Mouse (Mus musculus): ENCODE measurements around the gene Foxn2. TPM values are rescaled to one million over a fixed set of nuclear protein-coding genes. Genes with fewer than 3 reads are reported as not detected.

The Foxn2 gene
- polyA plus RNA-seq, 1 experiment from 2014 or later = 8.2 TPM

- H3K27me3 ChIP-seq (replicated peaks) = no peaks in the 10 kb centered on the region
- H3K36me3 ChIP-seq = peaks cover 13% of the 10 kb centered on the region
- no peak overlapping the region for H3K4me2 ChIP-seq
- H3K4me1 ChIP-seq = peaks cover 5% of the 10 kb centered on the region; the same call in 1 of the 2 replicates
- no peak for ATAC-seq (ENCODE audit: extremely low read depth, insufficient number of reproducible peaks, low FRiP score, low TSS enrichment)
- H3K9me3 ChIP-seq = no peaks in the 10 kb centered on the region
- H3K9ac ChIP-seq = no peak overlapping the region
- no peak overlapping the region for H3K4me3 ChIP-seq
- no peak overlapping the region for H3K27ac ChIP-seq (replicated peaks)
Measured at GRCm38 (mm10) chr17:88477699-88478098, 37.2 kb downstream of the Foxn2 start.

GRCm38 (mm10) chr17:88479040-88479439 lies 38.5 kb downstream of the Foxn2 start:
- H3K4me1 ChIP-seq = peaks cover 5% of the 10 kb centered on the region; the same call in 1 of the 2 replicates
- peaks cover 13% of the 10 kb centered on the region for H3K36me3 ChIP-seq
- no peak overlapping the region for H3K4me2 ChIP-seq
- no peak for ATAC-seq (ENCODE audit: extremely low read depth, insufficient number of reproducible peaks, low FRiP score, low TSS enrichment)
- H3K9me3 ChIP-seq = no peaks in the 10 kb centered on the region
- H3K4me3 ChIP-seq = no peak overlapping the region
- H3K27ac ChIP-seq (replicated peaks) = no peak overlapping the region
- no peak overlapping the region for H3K9ac ChIP-seq
- no peaks in the 10 kb centered on the region for H3K27me3 ChIP-seq (replicated peaks)
- WGBS = 74% methylated on average over 13 of the region's 13 CpGs

DNA sequence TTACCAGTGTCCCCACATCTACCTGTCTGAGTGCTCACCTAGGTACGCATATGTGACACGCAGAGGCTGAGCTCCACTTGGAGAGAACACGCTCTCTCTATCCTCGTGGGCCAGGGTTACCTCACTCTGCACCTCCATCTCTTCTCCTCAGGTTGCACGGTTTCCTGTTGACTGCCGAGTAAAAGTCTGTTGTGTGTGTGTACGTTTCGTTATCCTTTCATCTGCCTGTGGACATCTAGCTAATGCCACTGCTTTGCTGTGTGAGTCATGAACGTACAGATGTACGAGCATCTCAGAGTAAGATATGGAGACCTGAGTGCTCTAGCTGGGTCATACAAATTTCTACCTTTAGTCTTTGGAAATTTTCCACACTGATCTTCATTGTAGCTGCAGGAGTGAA lies 39.9 kb downstream of the Foxn2 start:
- WGBS = 83% methylated on average over 10 of the region's 10 CpGs
- Histone ChIP-seq H3K4me2 (no peak overlapping the region), H3K27me3 (replicated peaks) (no peaks in the 10 kb centered on the region), H3K36me3 (peaks cover 13% of the 10 kb centered on the region), H3K4me1 (peaks cover 5% of the 10 kb centered on the region; the same call in 1 of the 2 replicates), H3K9ac (no peak overlapping the region), H3K27ac (replicated peaks) (no peak overlapping the region), H3K4me3 (no peak overlapping the region), H3K9me3 (no peaks in the 10 kb centered on the region)
- ATAC-seq (ENCODE audit: extremely low read depth, insufficient number of reproducible peaks, low FRiP score, low TSS enrichment) = no peak; the same call in 1 of the 2 replicates

DNA sequence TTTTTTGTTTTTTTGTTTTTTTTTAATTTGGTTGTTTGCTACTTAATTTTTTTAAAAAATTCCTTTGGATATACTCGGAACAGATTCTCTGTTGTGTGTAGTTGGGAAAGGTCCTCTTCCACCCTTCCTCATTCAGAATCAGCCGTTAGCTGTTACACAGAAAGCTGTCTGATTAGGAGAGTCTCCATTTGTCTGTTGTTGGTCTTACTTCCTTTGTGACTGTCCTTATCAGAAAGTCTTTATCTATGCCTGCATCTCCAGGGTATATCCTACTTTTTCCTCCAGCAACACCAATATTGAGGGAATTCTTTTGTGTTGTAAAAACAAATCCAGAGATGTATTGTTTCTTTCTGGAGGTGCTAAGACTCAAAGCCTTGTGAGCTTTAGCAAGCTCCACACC lies 40.6 kb downstream of the Foxn2 start:
- ATAC-seq (ENCODE audit: extremely low read depth, insufficient number of reproducible peaks, low FRiP score, low TSS enrichment) = no peak
- Histone ChIP-seq H3K4me3 (no peak overlapping the region), H3K4me1 (peaks cover 5% of the 10 kb centered on the region; the same call in 1 of the 2 replicates), H3K27me3 (replicated peaks) (no peaks in the 10 kb centered on the region), H3K9me3 (no peaks in the 10 kb centered on the region), H3K36me3 (peaks cover 16% of the 10 kb centered on the region), H3K4me2 (no peak overlapping the region), H3K27ac (replicated peaks) (no peak overlapping the region), H3K9ac (no peak overlapping the region)
- WGBS = 60% methylated on average over 2 of the region's 2 CpGs

DNA sequence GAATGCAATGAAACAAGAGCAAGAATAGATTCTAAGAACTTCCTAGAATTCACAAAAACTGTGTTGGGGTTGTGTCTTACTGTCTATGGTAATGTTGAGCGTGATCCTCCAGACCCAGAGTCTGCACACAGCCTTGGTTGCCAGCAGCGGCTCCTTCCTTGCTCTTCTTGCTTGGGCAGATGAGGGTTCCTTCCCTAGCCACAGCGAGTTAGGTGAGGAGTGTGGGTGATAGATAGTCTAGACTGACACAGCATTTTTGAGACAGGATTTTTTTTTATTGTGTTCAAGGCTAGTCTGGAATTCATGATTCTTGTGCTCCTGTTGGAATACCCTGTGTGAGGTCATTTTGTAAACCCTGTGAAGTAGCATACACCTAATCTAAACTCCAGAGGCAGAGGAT lies 41.1 kb downstream of the Foxn2 start:
- no peak overlapping the region for H3K4me3 ChIP-seq
- H3K9me3 ChIP-seq = no peaks in the 10 kb centered on the region
- no peak overlapping the region for H3K27ac ChIP-seq (replicated peaks)
- WGBS = 80% methylated on average over 3 of the region's 3 CpGs
- no peak overlapping the region for H3K4me2 ChIP-seq
- H3K36me3 ChIP-seq = peaks cover 15% of the 10 kb centered on the region
- H3K9ac ChIP-seq = no peak overlapping the region
- H3K4me1 ChIP-seq = peaks cover 5% of the 10 kb centered on the region; the same call in 1 of the 2 replicates
- no peak for ATAC-seq (ENCODE audit: extremely low read depth, insufficient number of reproducible peaks, low FRiP score, low TSS enrichment)
- no peaks in the 10 kb centered on the region for H3K27me3 ChIP-seq (replicated peaks)

- Histone ChIP-seq H3K4me2 (no peak overlapping the region), H3K9ac (no peak overlapping the region), H3K4me1 (peaks cover 5% of the 10 kb centered on the region; the same call in 1 of the 2 replicates), H3K9me3 (no peaks in the 10 kb centered on the region), H3K27ac (replicated peaks) (no peak overlapping the region), H3K36me3 (peaks cover 10% of the 10 kb centered on the region), H3K27me3 (replicated peaks) (no peaks in the 10 kb centered on the region), H3K4me3 (no peak overlapping the region)
- ATAC-seq (ENCODE audit: extremely low read depth, insufficient number of reproducible peaks, low FRiP score, low TSS enrichment) = no peak
- 92% methylated on average over 11 of the region's 11 CpGs for WGBS
Measured at GRCm38 (mm10) chr17:88484539-88484938, 44.0 kb downstream of the Foxn2 start.

DNA sequence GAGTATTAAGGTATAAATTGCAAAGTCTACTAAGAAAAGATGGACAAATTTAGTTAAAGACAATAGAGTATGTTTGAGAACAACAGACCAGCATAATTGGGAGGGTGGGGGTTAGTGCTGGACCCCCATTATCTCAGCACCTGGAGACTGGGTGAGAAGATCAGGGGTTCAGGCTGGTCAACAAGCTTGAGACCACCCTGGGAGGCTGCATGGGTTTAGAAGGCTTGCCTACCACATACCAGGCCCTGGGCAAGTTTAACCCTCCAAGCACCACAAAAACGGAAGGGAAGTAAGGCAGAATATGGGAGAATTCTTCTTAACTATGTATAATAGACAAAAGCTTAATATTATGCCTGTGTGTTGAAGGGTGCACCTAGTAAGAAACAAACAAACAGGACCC lies 44.4 kb downstream of the Foxn2 start:
- Histone ChIP-seq H3K4me1 (peaks cover 5% of the 10 kb centered on the region; the same call in 1 of the 2 replicates), H3K9me3 (no peaks in the 10 kb centered on the region), H3K4me3 (no peak overlapping the region), H3K4me2 (no peak overlapping the region), H3K27ac (replicated peaks) (no peak overlapping the region), H3K27me3 (replicated peaks) (no peaks in the 10 kb centered on the region), H3K9ac (no peak overlapping the region), H3K36me3 (peaks cover 10% of the 10 kb centered on the region)
- ATAC-seq (ENCODE audit: extremely low read depth, insufficient number of reproducible peaks, low FRiP score, low TSS enrichment) = no peak
- 91% methylated on average over 1 of the region's 1 CpGs for WGBS

DNA sequence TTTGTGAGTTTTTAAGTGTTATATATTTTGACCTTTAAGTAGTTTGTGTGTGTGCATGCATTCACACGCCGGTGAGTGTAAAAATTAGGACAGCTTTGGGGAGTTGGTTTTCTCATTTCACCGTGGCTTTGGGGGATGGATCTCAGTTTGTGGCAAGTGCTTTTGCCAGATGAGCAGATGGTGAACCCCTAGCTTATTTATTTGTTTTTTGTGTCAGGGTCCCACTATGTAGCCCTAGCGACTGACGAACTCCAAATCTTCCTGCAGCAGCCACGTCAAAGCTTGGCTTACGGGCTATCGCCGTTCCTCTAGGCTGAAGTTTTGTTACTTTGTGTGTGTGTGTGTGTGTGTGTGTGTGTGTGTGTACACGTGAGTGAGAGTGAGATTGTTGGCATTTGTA lies 50.0 kb downstream of the Foxn2 start:
- WGBS = 92% methylated on average over 10 of the region's 10 CpGs
- no peak for ATAC-seq (ENCODE audit: extremely low read depth, insufficient number of reproducible peaks, low FRiP score, low TSS enrichment)
- H3K4me1 ChIP-seq = peaks cover 14% of the 10 kb centered on the region
- no peak overlapping the region for H3K4me3 ChIP-seq
- no peak overlapping the region for H3K9ac ChIP-seq
- no peak overlapping the region for H3K4me2 ChIP-seq
- no peaks in the 10 kb centered on the region for H3K9me3 ChIP-seq
- peaks cover 34% of the 10 kb centered on the region for H3K36me3 ChIP-seq
- no peak overlapping the region for H3K27ac ChIP-seq (replicated peaks)
- no peaks in the 10 kb centered on the region for H3K27me3 ChIP-seq (replicated peaks)

GRCm38 (mm10) chr17:88491366-88492106 lies 51.0 kb downstream of the Foxn2 start:
- H3K27ac ChIP-seq (replicated peaks) = no peak overlapping the region
- H3K9ac ChIP-seq = no peak overlapping the region
- no peak overlapping the region for H3K4me3 ChIP-seq
- H3K4me1 ChIP-seq = peaks cover 14% of the 10 kb centered on the region
- 89% methylated on average over 13 of the region's 13 CpGs for WGBS
- no peak for ATAC-seq (ENCODE audit: extremely low read depth, insufficient number of reproducible peaks, low FRiP score, low TSS enrichment)
- H3K36me3 ChIP-seq = peaks cover 28% of the 10 kb centered on the region
- no peaks in the 10 kb centered on the region for H3K27me3 ChIP-seq (replicated peaks)
- no peaks in the 10 kb centered on the region for H3K9me3 ChIP-seq
- H3K4me2 ChIP-seq = no peak overlapping the region

GRCm38 (mm10) chr17:88492107-88492460 lies 51.6 kb downstream of the Foxn2 start:
- no peak for ATAC-seq (ENCODE audit: extremely low read depth, insufficient number of reproducible peaks, low FRiP score, low TSS enrichment)
- Histone ChIP-seq H3K4me2 (no peak overlapping the region), H3K9ac (no peak overlapping the region), H3K27ac (replicated peaks) (no peak overlapping the region), H3K9me3 (no peaks in the 10 kb centered on the region), H3K4me3 (no peak overlapping the region), H3K36me3 (peaks cover 24% of the 10 kb centered on the region), H3K4me1 (peaks cover 14% of the 10 kb centered on the region), H3K27me3 (replicated peaks) (no peaks in the 10 kb centered on the region)
- 96% methylated on average over 5 of the region's 5 CpGs for WGBS

- Histone ChIP-seq H3K4me2 (no peak overlapping the region), H3K4me3 (no peak overlapping the region), H3K36me3 (peaks cover 24% of the 10 kb centered on the region), H3K27me3 (replicated peaks) (no peaks in the 10 kb centered on the region), H3K9ac (no peak overlapping the region), H3K4me1 (peaks cover 14% of the 10 kb centered on the region), H3K27ac (replicated peaks) (no peak overlapping the region), H3K9me3 (no peaks in the 10 kb centered on the region)
- no peak for ATAC-seq (ENCODE audit: extremely low read depth, insufficient number of reproducible peaks, low FRiP score, low TSS enrichment)
- WGBS = 87% methylated on average over 9 of the region's 9 CpGs
Measured at GRCm38 (mm10) chr17:88493551-88493950, 53.0 kb downstream of the Foxn2 start.

DNA sequence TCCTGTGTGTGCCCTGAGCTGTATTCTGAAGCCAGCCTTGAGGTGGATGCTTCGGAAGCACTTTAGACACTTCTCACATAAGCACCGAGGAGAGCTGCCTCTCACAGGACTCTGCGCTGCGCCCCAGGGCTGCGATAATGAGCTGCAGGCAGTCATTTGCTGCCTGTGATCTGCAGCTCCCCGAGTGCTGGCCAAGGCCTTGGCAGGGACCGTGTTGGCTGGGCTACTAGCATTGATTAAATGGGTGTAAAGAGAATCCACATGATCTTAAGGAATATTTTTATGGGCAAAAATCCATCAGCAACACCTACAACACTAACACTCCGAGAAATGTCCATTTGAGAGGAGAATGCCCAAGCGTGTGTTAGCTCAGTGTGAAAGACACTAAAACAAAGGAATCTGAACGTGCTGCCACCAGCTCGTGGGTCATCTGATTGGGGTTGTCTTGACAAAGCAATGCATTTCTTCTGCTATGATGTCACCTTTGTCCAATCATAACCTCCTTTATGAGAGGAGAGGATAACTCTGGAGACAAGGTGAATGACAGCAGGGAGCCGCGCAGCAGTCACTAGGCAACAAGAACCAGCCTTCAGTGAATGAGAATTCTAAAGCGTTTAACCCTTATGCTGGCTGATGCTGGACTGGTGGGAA lies 53.7 kb downstream of the Foxn2 start:
- 49% methylated on average over 14 of the region's 14 CpGs for WGBS
- Histone ChIP-seq H3K4me3 (no peak overlapping the region), H3K9ac (no peak overlapping the region), H3K27me3 (replicated peaks) (no peaks in the 10 kb centered on the region), H3K36me3 (peaks cover 24% of the 10 kb centered on the region), H3K27ac (replicated peaks) (no peak overlapping the region), H3K4me2 (peak overlapping the region; percentile 31), H3K4me1 (peaks cover 14% of the 10 kb centered on the region), H3K9me3 (no peaks in the 10 kb centered on the region)
- ATAC-seq (ENCODE audit: extremely low read depth, insufficient number of reproducible peaks, low FRiP score, low TSS enrichment) = no peak

All from heart, embryonic 13.5 days (tissue).